Mouse (Mus musculus) frontal cortex, postnatal 36 days (tissue): ENCODE results near the gene Timm29.

Experiments
- DNase-seq, 2 experiments: peaks; one replicate each; pipeline ENCODE4 v3.0.0; 2022; ENCODE audit warnings: low spot score in 2 of 2

Timm29 gene

DNA sequence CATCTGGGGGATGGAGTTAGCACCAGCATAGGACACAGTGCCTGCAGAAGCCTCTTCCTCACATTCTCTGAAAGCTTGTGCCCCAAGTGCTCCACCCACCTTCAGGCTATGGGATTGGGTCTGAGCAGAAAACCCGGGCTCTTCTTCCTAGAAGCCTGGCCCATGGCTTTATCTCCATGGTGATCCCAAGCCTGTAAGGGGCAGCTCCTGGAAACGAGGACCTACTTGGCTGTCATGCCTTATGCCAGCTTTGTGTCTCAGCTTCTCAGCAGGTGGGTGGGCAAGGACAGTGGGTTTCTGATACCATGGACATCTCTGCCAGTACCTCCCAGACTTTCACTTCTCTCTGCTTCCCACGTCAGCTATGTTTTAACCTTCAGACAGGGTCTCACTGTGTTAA, 14.3 kb upstream of the Timm29 start:
- DNase-seq = no peak

DNA sequence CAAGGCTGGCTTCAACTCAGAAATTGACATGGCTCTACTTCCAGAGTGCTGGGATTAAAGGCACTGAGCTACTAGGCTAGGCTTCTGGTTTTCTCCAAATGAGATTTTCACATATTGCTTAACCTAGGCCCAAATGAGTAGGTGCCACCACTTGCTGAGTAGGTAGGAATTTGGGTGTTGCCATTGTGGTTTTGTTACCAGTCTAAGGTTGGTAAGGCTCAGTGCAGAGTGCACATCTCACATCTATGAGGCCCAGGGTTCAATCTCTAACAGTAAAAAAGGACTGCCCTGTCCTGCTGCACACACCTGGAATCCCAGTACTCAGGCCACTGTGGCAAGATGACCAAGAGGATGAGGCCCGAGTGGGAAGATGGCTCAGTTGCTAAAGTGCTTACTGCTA, 7.1 kb upstream of the Timm29 start:
- DNase-seq = no peak

DNA sequence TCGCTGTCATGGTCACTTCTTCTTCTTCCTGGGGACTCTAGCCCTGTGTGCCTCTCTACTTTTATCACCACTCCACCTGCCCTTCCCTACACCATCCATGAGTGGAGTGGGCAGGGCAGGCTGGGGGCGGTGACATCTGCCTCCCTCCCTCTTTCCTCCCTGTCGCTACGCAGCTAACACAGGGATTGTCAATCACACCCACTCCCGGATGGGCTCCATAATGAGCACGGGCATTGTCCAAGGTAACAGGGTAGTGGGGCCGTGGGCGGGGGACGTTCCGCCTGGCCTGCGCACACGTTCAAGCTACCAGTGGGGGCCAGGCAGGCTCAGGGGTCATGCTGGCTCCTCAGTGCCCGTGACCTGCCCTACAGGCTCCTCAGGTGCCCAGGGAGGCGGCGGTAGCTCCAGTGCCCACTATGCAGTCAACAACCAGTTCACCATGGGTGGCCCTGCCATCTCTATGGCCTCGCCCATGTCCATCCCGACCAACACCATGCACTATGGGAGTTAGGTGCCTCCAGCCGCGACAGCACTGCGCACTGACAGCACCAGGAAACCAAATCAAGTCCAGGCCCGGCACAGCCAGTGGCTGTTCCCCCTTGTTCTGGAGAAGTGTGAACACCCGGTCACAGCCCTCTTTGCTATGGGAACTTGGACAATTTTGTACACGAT, 4.7 kb upstream of the Timm29 start:
- no peak for DNase-seq

DNA sequence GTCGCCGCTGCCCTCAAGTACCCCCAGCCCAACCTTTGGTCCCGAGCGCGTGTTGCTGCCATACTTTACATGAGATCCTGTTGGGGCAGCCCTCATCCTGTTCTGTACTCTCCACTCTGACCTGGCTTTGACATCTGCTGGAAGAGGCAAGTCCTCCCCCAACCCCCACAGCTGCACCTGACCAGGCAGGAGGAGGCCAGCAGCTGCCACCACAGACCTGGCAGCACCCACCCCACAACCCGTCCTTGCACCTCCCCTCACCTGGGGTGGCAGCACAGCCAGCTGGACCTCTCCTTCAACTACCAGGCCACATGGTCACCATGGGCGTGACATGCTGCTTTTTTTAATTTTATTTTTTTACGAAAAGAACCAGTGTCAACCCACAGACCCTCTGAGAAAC, 4.2 kb upstream of the Timm29 start:
- DNase-seq = no peak

DNA sequence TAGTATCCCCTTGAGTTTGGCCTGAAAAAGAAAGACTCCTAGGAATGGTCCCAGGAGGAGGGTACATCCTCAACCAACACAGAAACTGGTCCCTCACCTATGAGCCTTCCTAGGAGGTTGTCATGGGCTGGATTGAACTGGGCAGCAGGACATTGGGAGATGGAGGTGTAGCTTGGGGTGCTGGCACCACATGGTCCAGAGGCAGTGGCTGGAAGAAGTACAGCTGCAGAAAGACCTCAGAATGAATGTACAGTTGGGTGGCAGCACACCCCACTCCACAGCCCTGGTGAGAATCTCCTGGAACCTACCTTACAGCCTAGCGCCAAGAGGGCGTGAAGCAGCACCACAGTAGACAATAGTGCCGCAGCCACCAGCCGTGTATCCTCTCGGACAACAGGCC, 3.0 kb upstream of the Timm29 start:
- no peak for DNase-seq

DNA sequence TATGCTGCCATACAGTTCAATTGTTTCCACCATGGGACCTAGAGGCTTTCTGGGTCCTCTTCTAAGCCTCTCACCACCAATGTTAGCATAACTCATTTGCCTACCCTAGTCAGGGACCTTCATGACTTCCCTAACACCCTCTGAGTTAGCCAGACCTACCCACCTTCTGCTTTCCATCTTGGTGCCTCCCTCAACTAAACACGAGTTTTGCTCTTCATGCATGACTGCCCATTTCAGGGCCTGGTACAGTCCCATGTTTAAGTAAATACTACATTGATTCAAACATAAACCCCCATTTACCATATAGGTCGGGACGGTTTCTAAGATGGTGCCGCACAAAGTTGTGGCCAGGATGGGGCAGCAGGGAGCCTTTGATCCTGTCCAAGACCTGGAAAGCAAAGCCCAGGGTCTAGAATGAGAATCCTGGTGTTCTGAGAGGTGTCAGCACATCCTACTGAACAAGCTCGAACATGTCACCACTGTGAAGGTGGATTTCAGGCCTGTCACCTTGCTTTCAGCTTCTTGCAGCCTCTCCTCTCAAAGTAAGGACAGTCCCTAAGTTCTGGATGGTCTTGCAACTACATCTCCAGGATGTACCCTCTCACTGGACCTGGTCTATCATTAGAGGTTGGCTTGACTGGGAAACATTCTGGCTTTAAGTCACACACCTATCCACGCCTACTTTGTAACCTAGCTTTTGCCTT, 1.2 kb upstream of the Timm29 start:
- no peak for DNase-seq

DNA sequence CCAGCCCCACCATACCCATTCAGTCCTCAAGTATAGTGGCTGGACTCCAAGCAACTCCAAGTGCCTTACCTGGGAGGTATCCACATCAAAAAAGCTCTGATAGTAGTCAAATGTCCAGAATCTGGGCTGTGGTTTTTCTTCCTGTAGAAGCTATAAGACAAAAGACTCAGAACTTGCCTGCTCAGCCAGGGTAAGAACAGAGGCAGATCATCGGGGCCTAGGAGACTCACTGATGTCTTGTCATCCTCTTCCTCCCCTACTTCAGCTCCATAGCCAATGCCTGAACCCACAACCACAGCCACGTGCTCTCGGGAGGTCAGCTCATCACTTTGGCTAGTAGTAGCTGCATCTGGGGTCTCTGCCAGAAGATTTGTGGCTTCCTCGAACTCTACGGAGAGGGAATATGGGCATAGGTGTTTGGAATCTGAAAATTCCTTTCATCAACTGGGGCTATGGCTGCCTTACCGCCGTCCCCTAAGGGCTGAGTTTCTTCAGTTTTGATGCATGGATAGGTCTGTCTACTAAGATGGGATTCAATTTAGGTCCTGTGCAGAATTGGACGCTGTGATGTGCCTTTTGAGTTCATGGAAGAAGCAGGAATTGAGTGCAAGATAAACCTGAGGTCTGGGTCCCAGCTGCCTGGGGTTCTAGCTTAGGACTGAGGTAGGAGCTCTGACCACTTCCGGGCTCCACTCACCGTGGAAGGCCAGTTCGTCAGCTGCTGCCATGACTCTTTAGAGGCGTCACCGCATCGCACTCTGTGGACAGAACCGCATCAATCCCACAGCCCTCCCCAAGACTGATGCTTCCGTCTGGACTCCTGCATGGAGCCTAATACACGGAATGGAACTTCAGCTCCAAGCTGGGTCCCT, 455 bp upstream of the Timm29 start:
- no peak for DNase-seq

DNA sequence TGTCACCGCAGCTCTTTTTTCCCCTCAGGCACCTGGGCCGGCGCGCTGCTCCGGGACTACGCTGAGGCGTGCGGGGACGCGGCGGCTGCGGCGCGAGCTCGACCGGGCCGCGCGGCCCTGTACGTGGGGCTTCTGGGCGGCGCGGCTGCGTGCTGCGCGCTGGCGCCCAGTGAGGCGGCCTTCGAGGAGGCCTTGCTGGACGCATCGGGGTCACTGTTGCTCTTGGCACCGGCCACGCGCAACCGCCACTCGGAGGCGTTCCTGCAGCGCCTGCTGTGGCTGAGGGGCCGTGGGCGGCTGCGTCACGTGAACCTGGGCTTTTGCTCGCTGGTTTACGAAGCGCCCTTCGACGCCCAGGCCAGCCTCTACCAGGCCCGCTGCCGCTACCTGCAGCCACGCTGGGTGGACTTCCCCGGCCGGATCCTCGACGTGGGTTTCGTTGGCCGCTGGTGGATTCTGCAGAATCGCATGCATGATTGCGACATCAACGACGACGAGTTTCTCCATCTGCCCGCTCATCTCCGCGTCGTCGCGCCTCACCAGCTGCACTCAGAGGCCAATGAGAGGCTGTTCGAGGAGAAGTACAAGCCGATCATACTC, 700 bp downstream of the Timm29 start:
- peak; percentile 64 to 71 for DNase-seq

DNA sequence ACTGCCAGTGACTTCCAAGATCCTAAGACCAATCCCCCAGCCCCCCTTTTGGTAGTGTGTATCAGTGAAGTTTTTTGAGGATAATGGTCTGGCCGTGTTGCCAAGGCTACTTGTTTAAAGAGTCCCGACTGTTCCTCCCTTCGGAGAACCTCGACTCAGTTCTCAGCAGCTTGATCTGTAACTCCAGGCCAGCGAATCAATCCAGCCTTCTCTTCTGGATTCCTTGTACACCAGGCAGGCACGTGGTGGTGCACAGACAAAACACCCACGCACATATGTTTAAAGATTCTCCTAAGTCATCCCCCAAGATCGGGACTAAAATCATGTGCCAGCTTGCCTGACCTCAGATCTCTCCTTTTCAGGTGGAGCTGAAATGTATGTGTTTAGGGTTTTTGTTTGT, 1.8 kb downstream of the Timm29 start:
- peak in 1 of 2 experiments; percentile 58 for DNase-seq

DNA sequence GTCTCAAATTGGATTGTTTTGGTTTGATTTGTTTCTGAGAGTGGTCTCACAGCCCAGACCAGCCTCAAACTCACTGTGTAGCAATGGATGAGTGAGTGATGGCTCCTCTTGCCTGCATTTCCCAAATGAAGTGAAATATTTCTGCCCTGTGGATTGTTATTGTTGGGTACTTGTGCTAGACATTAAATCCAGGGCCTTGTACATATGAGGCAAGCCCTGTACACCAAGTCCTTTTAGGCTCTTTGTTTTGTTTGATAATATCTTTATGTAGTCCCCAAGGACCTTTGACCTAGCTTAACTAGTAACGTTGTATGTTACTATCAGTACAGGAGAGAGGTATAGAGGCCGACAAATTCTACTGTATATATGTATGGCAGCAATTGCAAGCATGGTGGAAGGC, 2.3 kb downstream of the Timm29 start:
- DNase-seq = no peak

DNA sequence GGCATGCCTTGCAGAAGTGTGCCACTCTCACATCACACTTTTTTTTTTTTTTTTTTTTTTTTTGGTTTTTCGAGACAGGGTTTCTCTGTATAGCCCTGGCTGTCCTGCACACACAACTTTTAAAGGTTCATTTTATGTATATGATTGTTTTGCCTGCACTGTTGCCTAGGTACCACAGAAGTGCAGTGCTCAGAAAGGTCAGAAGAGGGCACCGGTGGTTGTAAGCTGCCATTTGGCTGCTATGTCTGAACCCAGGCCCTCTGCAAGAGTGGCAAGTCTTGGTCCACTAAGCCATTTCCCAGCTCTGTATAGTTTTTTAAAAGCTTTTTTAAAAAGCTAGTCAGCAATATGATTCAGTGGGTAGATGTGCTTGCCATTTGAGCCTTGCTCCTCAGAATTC, 5.7 kb downstream of the Timm29 start:
- DNase-seq = no peak

DNA sequence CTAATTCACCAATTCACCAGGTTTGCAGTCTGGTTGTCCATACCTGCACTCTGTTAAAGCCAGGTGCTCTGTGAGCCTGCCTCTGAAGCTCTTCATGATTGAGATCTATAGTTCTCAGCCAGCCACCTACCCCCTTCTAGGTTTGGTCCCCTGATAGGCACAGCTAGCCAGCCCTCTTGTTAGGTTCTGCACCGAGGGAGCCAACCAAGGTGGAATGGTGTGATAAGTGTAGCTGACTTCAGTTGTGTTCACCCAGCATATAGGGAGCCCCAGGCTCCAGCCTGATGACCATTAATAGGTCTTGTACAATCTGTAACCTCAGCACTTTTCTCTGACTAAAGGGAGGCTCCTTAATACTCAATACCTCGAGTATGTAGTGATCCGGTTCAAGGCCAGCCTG, 7.7 kb downstream of the Timm29 start:
- DNase-seq = no peak

DNA sequence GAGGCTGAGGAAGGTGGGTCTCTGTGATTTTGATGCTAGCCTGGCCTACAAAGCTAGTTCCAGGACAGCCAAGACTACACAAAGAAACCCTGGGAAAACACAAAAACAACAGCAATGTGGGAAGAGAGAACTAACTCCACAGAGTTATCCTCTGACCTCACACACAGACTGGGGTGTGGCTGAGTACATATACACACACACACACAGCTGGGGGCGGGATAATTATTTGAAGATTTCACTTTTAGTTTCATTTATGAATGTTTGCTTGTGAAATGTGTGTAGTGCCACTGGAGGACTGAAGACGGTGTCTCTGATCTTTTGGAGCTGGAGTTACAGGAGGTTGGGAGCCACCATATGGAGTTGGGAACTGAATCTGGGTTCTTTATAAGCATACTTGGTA, 8.6 kb downstream of the Timm29 start:
- DNase-seq = no peak

DNA sequence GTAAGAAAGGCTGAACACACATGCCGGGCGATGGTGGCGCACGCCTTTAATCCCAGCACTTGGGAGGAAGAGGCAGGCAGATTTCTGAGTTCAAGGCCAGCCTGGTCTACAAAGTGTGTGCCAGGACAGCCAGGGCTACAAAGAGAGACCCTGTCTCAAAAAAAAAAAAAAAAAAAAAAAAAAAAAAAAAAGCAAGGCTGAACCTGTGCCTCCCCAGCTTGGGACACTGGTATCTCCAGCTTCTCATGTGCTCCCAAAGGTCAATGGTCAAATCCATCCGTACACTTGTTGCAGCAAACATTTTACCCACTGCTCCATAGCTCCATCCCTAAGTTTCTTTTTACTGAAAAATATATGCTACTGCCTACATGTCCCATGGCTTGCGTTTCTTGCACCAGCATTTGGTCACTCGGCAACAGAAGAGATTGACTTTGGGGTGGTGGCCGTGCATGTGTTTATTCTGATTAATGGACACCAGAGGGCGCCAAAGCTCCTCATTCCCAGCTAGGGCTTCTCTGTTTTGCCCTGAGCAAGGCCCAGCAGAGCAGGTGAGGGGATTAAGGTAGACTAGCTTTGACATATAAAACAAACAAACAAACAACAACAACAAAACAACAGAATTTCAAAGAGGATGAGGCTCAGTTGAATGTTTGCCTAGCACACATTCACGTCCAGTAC, 9.3 kb downstream of the Timm29 start:
- DNase-seq = peak; percentile 65 to 78

DNA sequence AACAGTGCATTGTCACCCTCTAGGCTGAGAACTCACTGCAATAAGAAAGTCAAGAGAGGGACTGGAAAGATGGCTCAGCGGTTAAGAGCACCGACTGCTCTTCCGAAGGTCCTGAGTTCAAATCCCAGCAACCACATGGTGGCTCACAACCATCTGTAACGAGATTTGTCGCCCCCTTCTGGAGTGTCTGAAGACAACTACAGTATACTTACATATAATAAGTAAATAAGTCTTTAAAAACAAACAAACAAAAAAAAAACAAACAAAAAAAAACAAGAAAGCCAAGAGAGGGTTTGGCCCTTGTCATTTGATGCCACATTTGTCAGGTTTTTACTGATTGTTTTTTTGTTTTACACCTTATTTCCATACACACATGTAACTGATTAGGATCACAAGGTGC, 11.6 kb downstream of the Timm29 start:
- DNase-seq = no peak

DNA sequence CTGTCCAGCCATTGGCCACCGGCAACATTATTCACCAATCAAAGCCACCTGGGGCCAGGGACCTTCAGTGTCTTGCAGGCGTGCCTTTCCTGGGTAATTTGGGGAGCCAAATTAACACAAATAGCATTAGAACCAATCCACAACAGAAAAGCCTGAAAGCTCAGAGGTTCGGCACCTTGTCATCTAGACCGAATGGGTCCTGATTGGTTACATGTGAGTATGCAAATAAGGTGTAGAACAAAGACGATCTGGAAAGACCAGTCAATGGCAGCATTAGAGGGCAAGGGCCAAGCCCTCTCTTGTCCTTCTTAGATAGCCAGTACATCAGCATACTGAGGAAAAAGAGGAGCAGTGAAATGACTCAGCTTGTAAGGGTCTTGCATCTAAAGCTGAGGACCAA, 13.3 kb downstream of the Timm29 start:
- no peak for DNase-seq

DNA sequence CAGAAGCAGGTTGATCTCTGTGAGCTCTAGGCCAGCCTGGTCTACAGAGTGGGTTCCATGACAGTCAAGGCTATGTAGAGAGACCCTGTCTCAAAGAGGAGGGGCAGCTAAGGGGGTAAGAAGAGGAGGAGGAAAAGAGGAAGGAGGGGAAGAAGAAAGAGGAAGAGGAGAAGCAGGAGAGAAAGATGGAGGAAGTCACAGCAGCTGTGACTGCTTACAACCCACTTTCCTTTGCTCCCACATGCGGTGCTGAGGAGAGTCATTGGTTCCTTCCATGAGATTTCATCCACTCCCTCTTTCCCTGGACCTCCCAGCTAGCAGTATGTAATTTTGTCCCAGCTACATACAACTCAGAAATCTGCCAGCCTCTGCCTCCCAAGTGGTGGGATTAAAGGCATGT, 14.1 kb downstream of the Timm29 start:
- DNase-seq = no peak

DNA sequence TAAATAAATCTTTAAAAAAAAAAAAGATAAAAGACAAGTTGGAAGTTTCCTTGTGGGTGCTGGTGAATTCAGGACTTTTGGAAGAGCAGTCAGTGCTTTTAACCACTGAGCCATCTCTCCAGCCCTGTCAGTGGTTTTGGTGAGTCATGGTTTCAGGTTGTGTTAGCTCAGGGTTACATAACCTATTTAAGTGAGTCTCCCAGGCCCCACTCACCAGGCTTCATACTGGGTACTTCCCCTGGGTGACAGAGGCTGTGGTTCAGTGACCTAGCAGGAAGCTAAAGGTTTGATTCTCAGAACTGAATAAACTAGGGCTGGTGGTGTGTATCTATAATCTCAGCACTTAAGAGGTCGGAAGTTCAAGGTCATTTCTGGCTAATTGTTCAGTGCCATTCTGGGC, 17.3 kb downstream of the Timm29 start:
- no peak for DNase-seq

DNA sequence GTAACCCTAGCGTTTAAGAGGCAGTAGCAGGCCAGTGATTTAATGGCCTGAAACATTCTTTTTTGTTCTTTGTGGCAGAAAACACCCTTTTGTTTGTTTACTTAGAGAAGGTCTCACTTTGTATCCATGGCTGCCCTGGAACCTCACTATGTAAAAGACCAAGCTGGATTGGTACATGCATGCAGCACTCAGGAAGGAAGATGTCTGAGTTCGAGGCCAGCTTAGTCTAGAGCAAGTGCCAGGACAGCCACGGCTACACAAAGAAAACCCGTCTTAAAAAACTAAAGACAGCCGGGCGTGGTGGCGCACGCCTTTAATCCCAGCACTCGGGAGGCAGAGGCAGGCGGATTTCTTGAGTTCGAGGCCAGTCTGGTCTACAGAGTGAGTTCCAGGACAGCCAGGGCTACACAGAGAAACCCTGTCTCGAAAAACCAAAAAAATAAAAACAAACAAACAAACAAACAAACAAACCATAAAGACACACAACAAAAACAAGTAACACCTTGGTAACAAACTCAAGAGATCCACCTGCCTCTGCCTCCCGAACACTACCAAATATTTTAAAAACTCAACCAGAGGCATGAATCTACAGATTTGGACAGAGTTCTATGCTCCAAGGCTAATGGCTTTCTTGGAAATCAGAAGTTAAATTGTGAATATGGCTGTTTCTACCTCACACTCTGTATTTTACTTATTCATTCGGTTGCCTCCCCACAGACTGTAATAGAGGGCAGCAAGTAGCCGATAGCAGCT, 22.5 kb downstream of the Timm29 start:
- DNase-seq = no peak

DNA sequence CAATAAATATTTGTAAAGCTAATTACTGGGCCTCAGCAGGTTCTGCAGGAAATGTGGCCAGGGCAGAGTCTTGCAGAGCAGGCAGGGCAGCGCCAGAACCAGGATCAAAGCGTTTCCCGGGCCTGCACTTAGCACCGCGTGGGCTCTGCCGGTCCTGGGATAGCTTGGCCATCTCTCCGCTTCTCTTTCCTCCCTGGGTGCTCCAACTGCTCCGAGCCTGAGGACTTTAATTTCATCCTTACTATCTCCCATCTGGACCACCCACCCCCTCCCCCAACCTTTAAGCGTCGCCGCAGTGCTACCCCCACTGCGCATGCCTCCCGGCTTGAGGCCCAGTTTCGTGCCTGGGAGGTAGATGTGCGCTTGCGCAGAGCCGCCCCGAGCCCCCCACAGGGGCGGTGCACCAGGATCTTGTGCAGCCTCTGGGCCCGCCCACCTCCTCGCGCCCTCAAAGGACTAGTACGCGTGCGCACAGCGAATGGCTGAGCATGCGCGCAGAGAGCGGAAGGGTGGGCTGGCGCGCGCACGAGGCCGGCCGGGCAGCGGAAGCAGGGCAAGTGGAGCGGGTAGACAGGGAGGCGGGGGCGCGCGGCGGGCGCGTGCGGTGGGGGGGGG, 23.2 kb downstream of the Timm29 start, which contains the start of gene Smarca4:
Gene Smarca4, plus strand, starts transcription at position 553 of the 615 bp plus-strand sequence.
- DNase-seq = peak; percentile 100
